Mouse (Mus musculus) lung, adult 2 months (tissue): ENCODE data around the gene Gcg.

ENCODE experiments used
- CTCF ChIP-seq: fragments of 200-500 bp; IDR thresholded peaks from 2 replicates; pipeline ENCODE4 v1.5.1; 2011; ENCODE audit warnings: mild to moderate bottlenecking, low read length, control low read depth; ENCODE audit not compliant: insufficient read depth
- POLR2A ChIP-seq: fragments of 200-500 bp; IDR thresholded peaks from 2 replicates; pipeline ENCODE4 v1.6.1; 2011; ENCODE audit warnings: low read depth, mild to moderate bottlenecking, control low read depth, low read length, borderline replicate concordance; ENCODE audit errors: extremely low read depth

DNA sequence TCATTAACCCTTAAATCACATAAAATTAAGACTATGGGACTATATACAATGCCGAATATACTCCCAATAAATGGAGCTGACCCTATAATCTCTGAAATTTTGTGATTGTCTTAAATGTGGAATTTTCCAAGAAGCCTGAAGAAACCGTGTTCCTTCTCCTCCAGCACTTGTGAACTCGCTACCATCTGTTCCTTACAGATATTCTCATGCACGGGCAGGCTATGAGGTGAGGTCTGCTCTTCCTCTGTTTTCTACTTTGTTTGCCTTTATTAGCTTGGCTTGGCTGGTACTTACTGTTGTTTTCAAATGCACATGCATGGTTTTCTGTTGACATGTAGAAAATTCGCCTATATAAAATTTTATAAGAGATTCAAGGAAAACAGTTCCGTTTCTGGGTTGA lies 31.0 kb upstream of the Gcg start:
- TF ChIP-seq POLR2A, result no peak
- TF ChIP-seq CTCF, result no peak
